Mouse (Mus musculus) neutrophil, adult 59 days (primary cell): Measurements from ENCODE around the gene Gm4312. TPM values are rescaled to one million over a fixed set of nuclear protein-coding genes. Genes with fewer than 3 reads are reported as not detected.

ENCODE experiments used
- total RNA-seq, 2 experiments: library from RNA; stranded (reverse); gene quantifications; 1 replicate in 1 of 2; 2 replicates in 1 of 2; pipeline ENCODE4 v1.2.4; 2023

The Gm4312 gene
- total RNA-seq, result not detected

GRCm38 (mm10) chr10:100382460-100382859 is at the start of gene Gm4312:
Gene Gm4312, minus strand, starts transcription at chr10:100382560.

DNA sequence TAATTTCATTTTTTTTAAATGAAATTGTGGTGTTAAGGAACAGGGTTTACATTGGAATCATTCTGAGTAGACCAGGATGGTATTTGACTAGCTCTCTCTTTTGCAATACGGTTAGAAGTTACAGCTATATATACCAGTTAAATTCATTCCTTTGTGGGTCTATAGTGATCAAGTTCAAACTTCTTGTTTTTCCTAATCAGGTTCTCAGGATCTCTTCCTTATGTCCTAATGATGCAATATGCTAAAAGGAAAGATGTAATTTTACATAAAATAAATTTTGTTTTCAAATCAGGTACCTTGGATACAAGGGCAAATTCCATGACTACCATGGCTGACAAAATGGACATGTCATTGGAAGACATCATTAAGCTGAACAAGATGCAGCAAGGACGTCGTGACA is 21.3 kb downstream of the Gm4312 start, which contains the start of gene Gm4307:
TSS of gene Gm4307 (plus strand) at position 301 of the 400 bp plus-strand sequence.

DNA sequence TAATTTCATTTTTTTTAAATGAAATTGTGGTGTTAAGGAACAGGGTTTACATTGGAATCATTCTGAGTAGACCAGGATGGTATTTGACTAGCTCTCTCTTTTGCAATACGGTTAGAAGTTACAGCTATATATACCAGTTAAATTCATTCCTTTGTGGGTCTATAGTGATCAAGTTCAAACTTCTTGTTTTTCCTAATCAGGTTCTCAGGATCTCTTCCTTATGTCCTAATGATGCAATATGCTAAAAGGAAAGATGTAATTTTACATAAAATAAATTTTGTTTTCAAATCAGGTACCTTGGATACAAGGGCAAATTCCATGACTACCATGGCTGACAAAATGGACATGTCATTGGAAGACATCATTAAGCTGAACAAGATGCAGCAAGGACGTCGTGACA is 31.6 kb downstream of the Gm4312 start, which contains the start of gene Gm4305:
TSS of gene Gm4305 (plus strand) at position 301 of the 400 bp plus-strand sequence.

DNA sequence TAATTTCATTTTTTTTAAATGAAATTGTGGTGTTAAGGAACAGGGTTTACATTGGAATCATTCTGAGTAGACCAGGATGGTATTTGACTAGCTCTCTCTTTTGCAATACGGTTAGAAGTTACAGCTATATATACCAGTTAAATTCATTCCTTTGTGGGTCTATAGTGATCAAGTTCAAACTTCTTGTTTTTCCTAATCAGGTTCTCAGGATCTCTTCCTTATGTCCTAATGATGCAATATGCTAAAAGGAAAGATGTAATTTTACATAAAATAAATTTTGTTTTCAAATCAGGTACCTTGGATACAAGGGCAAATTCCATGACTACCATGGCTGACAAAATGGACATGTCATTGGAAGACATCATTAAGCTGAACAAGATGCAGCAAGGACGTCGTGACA is 36.7 kb downstream of the Gm4312 start, which contains the start of gene Gm4303:
TSS of gene Gm4303 (plus strand) at position 301 of the 400 bp plus-strand sequence.

DNA sequence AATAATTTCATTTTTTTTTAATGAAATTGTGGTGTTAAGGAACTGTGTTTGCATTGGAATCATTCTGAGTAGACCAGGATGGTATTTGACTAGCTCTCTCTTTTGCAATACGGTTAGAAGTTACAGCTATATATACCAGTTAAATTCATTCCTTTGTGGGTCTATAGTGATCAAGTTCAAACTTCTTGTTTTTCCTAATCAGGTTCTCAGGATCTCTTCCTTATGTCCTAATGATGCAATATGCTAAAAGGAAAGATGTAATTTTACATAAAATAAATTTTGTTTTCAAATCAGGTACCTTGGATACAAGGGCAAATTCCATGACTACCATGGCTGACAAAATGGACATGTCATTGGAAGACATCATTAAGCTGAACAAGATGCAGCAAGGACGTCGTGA is 41.8 kb downstream of the Gm4312 start, which contains the start of gene Gm4302:
TSS of gene Gm4302 (plus strand) at position 301 of the 400 bp plus-strand sequence.

DNA sequence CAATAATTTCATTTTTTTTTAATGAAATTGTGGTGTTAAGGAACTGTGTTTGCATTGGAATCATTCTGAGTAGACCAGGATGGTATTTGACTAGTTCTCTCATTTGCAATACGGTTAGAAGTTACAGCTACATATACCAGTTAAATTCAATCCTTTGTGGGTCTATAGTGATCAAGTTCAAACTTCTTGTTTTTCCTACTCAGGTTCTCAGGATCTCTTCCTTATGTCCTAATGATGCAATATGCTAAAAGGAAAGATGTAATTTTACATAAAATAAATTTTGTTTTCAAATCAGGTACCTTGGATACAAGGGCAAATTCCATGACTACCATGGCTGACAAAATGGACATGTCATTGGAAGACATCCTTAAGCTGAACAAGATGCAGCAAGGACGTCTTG is 47.0 kb downstream of the Gm4312 start, which contains the start of gene Gm4301:
TSS of gene Gm4301 (plus strand) at position 301 of the 400 bp plus-strand sequence.

Other genes starting within 250 kb of the Gm4312 start
- gene Gm4301, start 46.9 kb downstream of the Gm4312 start, total RNA-seq, result not detected
- not detected for gene Gm4302, start 41.7 kb downstream of the Gm4312 start, total RNA-seq
- gene Gm4303, start 36.6 kb downstream of the Gm4312 start, total RNA-seq, result not detected
- not detected for gene Gm4305, start 31.5 kb downstream of the Gm4312 start, total RNA-seq
- not detected for gene Gm4307, start 21.2 kb downstream of the Gm4312 start, total RNA-seq
- gene Tmtc3, start 104.8 kb upstream of the Gm4312 start, total RNA-seq, result 1 to 10 TPM; 4.4 to 5.7 TPM
- 1 to 10 TPM; 3.8 to 3.9 TPM for gene Cep290, start 105.0 kb upstream of the Gm4312 start, total RNA-seq
- gene 4930430F08Rik, start 207.9 kb upstream of the Gm4312 start, total RNA-seq, result 1 to 10 TPM; 2.8 to 2.9 TPM
- not detected for gene 1700017N19Rik, start 207.9 kb upstream of the Gm4312 start, total RNA-seq